Mouse (Mus musculus) kidney, postnatal 10 days (tissue): Measurements from ENCODE around the gene Ttll5.

Experiments
- DNase-seq: peaks from one replicate; pipeline ENCODE4 v3.0.0; 2021; ENCODE audit warnings: mixed read lengths

The Ttll5 gene

DNA sequence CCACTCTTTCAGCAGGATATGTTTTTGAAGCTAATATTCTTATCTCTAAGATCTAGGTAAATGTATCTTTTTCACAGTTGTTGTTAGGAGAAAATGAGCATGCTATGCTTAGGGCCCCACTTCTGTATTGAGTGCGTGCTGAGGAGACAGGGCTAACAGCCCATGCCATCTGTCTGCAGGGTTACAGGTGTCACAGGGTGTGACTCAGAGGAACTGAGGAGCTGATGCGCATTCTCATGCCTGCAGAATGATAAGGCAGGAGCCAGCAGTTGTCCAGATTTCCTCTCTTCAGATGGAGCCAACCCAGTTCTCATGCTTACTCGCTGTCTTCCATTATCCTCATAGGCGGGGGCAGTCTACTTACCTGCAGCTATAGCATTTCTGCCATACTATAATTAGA, 147.2 kb downstream of the Ttll5 start:
- no peak for DNase-seq

DNA sequence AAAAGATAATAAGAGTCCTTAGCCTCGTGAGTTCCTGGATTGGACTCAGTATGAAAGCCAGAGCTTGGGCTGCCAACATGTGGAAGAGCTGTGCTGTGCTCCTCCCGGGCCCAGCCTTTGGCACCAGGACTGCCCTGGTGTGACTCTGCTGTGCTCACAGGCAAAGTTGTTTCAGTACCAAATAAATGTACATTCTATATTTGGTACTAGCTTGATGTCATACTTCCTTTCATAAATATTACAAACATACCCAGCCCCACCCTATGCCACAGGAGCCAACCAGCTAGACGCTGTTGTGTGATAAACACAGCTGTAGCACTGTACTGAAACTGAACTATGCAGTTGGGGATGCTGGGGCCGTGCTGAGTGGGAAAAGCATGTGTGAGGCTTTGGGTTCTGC, 149.1 kb downstream of the Ttll5 start:
- peak; percentile 32 for DNase-seq

DNA sequence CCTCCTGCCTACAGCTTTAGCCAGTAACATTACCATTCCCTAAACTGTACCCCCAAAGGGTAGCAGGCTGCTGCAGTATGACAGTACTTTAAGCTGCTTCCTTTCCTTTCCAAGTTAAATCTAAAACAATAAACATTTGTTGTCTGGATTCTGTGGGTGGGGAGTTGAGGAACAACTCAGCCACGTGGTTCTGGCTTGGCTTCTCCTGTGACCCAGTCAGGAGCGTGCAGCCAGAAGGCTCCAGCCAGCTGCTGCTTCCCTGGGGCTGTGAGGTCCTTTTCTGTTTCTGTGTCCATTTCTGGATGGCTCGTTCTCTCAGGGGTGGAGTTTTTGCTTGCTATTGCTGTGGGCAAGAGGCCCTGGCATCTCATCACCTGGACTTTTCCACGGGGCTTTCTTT, 149.6 kb downstream of the Ttll5 start:
- peak; percentile 40 for DNase-seq

DNA sequence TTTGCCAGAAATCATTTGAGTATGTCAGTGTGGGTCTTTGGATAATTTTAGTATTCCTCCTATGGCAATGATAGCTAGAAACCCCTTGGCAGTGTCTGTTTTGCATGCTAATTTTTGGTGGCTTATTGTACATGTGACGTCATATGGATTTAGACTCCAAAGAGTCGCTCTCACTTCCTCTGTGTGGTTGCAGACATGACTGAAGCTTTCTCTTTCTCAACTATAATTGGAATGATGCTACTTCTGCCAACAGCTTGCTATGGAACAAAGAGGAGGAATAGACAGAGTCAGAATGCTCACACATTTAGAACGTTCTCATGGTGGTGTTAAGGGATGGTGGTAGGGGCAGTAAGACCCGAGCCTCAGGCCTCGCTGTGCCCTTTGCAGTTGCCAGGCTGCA, 155.5 kb downstream of the Ttll5 start:
- no peak for DNase-seq

DNA sequence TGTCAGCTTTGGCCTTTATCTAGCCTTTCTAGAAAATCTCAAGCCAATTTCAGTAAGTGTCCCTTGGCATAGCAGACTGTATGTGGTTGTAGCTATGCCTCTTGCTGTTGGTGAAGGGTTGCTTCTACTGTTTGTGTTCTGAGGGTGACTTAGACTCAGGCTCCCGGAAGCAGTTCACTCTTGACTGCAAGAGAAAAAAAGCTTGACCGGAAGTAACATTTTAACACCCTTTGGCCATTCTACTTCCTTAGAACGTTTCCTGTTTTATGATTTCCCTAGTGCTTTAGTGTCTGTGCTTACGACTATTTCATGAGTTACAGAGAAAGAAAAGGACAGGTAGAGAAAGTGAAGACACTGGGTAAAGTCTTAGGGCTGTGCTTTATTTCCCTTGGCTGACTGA, 161.1 kb downstream of the Ttll5 start:
- DNase-seq: no peak

DNA sequence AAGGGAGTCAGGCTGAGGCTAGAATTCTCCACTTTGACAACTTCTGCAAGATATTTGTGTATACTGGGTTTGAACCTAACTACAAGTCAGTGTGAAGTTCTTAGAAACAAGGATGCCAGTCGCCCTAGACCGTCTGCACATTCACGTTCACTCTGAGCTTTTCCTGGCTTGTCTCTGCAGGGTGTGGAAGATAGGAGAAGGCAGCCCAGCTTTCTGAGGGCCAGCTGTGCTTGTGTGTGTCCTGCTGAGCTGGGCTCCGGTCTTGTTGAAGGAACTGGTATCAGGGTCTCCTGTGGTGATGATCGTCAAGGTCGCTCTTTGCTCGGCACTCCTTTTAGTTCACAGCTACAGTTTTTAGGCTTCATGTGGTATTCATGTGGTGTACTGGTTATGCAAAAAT, 161.6 kb downstream of the Ttll5 start:
- DNase-seq: no peak

DNA sequence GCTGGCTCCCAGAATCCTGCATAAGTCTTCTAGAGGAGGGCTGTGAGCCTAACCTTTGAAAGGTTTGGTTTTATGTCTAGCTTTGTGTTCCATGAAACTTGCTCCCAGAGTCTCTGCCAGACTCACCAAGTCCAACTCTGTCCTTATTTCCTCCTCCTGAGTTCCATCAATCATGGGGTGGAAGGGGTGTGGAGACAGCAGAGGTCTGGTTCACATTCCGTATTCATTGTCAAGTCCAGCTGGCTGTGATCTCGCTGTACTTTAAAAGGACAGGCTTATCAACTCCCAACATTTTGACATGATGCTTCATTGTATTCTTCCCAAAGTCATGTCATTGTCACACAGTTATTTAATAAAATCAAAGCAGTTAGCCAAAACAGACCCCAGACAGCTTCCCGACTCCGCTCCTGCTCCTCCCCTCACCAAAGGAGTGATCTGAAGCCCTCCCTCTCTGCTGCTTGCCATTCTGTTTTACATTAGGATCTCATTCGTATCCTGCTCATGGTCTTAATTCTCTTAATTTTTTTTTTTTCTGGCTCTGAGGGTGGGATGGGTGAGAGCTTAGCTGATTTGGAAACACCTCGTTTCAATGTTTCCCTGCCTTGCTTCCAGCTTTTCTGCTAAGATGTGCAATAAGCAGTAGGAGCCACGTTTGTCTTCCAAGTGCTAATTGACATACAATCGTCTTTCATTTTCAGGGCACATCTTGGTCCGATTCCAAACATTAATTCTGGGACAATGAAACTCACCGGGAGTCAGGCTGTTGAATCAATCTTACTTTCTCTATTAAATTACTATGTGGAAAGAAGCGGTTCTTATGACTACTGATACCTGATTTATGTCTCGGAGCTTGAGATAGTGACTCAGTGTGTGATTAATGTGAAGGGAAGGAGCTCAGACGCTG, 162.3 kb downstream of the Ttll5 start:
- DNase-seq: peak; percentile 32

DNA sequence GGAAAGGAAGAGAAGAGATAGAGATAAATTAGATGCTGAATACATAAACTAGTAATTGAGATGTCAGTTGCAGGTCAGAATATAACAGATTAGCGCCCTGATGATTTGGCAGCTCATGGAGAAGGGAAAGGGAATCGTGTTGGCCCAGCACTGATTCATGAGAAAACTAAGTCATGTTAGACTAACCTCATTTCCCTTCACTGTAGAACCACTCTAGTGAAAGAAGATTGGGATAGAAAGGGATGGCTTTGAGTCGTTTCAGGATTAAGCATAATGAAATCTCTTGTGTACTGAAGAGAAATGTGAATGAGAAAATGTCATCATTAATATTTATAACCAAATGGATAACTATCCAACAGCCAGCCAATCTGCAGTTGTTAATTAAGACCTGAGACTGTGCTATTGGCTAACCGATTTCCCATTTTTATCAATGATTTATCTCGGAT, 163.0 kb downstream of the Ttll5 start:
- DNase-seq: no peak

DNA sequence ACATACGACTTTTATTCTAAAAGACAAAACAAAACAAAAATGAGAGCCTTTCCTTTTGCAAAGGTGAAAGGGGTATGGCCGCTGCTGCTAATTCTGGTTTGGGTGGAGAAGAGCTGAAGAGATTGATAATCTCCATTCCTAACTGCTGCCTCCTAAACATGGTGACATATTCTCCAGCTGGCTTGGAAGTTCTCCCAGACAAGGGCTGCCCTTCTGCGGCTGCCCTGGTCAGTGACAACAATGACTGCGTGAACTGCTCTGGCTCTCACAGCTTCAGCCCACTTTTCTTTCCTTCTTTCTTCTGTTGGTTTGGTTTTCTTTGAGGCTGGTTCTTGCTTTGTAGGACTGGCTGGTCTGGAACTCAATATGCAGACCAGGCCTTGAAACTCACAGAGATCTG, 163.7 kb downstream of the Ttll5 start:
- peak; percentile 24 for DNase-seq

DNA sequence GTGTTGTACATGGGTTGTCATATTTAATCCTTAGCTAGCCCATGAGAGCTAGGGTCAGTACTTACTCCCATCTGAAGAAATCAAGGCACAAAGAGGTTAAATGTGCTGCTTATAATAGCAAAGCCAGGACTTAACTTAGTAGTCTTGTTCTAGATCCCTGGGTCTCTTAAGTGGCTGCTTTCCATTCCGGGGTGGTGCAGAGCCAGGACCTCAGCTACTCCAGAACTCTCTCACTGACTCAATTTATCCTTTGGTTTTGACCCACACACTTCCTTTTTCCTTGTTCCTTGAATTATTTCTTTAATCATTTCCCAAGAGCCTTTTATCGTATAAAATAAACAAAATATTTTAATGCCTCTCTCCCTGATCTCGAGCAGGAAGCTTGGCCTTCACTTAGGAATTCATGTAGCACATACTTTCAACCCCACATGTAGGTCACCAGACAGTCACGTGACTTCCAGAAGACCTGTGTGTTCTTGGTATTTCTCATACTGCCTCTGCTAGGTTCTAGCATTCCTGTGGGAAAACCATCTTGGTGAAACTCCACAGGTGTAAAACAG, 164.4 kb downstream of the Ttll5 start:
- DNase-seq: no peak

DNA sequence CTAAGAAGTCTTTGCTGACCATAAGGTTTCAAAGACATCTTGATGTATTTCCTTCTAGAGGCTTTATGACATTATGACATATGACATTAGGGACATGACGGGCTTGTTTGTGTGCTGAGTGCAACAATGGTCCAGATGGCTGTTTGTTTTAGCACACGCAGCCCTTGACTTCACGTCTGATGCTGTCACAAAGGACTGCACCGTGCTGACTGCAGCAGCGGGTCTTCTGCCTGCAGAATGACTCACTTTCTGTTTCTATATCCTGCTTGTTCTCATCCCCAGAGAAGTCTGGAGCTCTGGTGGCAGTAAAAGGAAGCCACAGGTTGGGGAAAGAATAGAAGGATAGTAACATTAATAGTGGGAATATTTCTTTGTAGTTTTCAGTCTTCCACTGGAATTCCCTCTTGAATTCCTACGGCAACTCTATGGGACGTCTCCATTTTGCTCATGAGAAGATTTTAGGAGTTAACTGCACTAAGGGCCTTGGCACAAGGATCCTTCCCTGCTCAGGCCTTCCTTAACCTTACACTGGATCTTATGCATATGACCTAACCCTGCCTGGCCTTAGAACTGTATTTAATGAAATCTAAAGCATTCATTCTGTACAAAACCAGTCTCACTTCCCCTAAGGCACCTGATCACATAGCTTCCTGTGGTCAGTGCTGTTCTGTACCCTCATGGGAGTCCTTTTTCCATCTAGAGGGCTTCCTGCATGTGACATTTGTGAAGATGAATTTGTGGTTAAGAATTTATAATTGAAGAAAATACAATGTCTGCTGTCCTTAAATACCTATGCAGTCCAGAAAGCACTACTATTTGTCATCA, 167.8 kb downstream of the Ttll5 start:
- DNase-seq: no peak

DNA sequence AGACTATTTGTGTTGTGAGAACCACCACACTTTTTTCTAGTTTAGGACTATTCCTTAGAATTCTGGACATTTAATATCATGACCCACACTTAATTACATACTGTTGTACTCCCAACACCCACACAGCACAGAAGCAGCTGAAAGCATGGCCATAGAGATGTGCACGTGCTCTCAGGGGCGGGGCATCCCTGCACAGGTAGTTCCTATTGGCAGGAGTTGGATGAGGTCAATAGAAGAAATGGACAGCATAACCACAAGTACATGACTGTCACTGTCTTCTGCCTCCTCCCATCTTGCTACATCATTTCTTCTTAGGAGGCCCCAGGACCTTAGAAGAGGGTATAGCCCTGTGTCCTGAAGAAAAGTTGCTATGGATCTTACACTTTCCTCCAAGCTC, 168.4 kb downstream of the Ttll5 start:
- DNase-seq: no peak

DNA sequence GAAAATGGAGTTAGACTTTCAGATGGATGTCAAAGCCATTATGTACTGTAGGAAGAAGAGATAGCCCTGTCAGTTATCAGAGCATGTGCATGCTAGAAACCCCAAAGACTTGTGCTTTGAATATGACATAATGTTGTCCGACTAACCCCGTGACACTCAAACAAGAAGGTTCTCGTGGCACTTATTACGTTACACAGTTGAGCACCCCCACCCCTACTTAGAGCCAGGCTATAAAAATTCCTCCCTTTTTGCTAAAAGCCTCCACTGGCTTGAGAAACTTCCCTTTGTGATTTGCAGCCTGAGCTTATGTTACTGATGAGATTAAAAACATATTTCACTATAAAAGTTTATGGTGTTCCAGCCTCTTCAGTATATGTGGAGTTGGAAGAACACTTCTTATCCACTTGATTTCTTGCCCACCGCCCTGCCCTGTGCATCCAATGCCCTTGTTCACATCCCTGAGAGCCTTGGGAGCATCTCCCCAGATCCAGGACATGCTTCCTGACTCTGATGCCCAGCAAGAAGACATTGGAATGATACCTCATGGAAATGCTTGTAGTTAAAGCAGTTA, 169.4 kb downstream of the Ttll5 start:
- DNase-seq: no peak

DNA sequence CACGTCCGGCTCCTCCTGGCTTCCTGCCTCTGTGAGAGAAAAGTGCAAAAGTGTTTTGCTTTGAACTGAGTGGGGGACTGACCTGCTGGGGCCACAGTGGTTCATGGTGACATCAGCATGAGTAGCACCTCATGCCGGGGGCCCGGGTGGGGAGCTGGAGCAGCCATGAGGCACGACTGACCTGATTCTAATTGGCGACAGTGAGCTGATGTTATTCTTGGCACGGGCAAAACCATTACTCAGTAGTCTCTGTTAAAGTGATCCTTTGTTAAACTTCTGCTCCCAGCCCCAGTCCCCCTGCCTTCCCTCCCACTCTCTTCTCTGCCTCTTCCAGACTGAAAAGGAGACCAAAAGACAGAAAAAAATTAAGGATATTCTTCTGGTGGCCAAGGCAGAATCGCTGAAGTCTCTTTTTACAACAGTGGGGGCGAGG, 176.2 kb downstream of the Ttll5 start:
- DNase-seq: peak; percentile 60

DNA sequence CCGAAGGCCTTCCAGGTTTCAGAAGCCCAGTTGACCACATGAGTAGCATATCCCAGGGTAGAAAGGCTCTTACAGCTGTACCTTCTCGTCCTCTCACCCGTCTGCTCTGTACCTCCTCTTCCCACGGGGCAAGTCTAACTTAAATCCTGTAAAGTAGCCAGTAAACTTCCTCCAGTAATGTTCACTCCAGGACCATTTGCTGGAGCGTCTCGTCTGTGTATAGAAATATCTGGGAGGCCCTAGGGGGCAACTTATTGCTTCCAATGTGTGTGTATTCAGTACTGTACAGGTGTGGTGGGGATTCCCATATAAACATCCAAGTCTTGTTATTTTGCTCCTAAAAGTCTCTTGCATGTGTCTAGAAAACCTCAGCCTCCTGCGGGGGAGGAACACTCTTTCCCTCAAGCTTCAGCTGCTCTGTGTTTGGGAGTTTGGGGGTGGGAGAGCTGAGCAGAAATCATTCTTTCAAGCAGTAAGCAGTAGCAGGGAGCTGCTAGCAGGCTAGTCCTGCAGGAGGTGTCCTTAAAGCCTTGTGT, 176.7 kb downstream of the Ttll5 start:
- DNase-seq: peak; percentile 22

DNA sequence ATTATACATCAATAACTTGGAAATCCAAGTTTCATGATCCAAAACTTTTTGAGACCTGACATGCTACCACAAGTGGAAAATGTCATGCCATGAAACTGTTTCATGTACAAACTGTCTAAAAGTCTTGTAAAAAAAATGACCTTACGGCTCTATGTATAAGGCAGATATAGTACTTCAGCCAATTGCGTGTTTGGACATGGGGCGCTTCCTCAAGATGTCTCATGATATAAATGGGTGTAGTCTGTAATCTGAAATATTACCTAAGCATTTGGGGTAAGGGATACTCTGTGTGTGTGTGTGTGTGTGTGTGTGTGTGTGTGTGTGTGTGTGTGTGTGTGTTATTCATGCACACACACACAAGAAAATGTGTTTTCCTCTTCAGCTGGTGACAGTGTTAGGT, 180.2 kb downstream of the Ttll5 start:
- DNase-seq: no peak

DNA sequence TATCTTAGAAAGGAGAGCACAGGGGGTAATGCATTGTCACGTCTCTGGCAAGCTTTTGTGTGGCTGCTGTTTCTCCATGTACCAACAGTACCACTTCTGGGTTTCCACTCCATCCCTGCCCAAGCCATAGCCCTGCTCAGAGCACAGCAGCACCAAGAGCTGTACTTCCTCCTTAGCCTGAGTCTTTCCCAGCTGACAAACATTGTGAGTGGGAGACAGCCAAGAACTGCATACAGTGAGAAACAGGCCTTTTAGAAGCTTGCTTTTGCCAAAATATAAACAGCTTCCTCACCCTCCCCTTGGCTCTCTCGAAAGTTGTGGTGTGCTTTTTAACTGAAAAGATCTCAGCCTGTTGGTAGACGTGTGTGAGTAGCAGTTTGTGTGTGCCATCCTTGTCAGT, 182.9 kb downstream of the Ttll5 start:
- DNase-seq: peak; percentile 20

DNA sequence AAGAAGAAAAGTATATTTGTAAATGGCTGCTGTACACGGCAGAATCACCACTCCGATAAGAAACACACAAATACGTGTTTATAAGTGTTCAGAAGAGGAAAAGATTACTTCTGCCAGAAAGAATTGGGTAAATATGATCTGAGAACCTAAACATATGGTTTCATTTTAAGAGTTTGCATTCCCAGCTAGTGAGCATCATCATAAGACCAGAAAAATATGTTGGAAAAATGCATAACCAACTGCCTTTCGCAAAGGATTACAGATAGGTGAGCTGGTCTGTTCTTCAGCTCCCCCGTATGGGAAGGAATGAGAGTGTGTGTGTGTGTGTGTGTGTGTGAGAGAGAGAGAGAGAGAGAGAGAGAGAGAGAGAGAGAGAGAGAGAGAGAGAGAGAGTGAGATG, 186.2 kb downstream of the Ttll5 start:
- no peak for DNase-seq

DNA sequence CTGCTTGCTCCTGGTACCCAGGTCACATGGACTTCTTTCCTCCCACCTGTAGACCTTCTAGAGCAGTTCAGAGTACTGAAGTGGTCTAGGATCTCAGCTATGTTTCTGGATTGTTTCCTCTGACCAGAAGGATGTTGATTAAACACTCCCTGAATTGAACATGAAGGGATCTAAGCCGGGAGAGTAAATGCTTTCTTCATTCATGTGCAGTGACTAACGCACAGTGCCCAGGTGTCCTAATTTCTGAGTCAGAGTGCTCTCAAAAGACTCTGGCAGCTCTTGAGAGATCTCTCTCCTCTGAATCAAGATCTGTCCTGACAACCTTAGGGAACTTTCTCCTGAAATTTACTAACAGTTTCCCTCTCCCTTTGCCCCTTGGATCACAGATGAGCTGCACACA, 187.7 kb downstream of the Ttll5 start:
- no peak for DNase-seq

DNA sequence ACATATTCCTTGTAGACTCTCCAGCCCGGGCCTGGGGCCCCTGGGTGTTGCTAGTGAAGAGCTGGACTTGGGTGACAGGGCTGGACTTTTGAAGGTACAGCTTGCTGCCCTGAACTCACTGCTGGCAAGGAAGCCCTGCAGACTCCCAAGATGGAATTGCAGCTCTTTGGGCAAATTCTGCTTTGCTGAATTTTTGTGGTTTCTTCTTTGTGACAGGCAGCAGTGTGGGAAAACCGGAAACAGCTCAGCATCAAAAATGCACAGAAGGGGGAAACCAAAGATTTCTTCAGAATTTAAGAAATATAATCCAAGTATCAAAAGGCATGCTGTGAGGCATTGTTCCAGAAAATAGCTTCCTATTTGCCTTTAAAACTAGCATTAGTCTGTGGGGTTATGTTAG, 189.7 kb downstream of the Ttll5 start:
- no peak for DNase-seq

DNA sequence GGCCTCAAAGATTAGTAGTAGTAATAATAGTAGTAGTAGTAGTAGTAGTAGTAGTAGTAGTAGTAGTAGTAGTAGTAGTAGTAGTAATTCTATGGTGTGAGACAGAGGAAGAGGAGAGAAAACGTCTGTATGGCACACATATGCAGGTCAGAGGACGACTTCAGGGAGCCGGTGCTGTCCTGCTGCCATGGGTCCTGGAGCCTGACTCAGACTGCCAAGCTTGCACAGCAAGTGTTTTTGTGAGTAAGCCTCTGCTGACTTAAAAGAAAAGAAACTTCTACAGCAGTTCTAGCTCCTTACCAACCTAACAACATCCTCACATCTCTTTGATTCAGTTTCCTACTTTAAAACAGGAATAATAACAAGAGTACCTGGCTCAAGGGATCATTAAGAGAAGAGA, 190.2 kb downstream of the Ttll5 start:
- no peak for DNase-seq

DNA sequence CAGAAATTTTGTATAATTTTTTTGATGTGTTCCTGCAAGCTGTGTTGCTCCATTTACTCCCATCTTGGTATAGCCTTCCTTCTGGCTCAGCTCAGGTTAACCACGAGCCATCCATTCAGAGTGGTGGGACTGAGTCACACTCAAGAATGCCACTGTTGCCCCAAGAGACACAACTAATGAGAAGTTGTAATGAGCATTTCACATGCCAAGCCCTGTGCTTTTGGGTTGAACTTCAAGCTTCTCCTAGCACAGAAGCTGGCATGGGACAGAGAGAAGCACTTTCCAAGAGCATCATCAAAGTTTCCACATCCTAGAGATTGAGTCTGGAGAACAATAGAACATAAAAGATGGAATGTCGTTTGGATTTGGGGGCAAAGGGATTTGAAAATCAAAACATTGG, 190.7 kb downstream of the Ttll5 start:
- DNase-seq: no peak

DNA sequence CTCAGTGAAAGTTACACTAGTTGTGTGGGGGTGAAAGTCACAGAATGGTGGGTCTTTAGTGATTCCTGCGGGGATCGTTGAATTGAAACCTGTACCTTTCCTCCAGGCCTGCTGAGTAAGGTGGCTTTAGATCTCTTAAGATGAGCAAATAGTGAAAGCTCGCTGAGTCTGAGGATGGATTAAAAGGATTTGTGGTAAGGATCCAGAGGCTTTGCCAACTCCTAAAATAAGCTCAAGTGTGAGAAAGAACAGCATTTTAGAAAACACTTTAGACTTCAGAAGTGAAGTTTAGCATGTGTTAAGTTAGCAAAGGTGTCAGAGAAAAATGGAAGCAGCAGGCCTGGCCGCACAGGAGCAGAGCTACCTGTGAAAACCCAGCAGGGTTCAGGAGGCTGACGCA, 192.9 kb downstream of the Ttll5 start:
- no peak for DNase-seq
